Mouse (Mus musculus) embryo, embryonic 11.5 days (tissue): ENCODE results near the gene Npsr1.

Experiments
- DNase-seq: peaks from one replicate; pipeline ENCODE4 v3.0.0-alpha.2; 2012; ENCODE audit warnings: low read depth, low spot score

Npsr1 gene

DNA sequence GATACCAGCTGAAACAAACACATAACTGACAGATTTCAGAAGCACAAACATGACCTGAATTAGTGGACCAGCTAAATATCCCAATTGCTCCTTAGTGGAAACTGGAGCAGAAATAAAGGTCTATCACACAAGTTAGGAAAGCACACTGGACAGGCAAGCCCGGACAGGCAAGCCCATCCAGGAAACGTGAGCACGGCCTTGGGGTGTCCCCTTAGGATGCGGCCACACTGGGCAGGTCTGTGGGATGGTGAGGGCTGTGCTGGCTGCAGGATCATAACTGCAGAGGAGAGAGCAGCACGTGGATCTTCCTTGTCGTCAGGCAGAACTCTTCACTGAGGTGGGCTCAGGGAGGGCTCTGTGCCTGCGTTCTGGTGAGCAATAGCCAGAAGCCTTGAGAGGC is at the start of gene Npsr1:
Gene Npsr1 (plus strand): TSS at position 301 of the 400 bp plus-strand sequence.
- no peak for DNase-seq

DNA sequence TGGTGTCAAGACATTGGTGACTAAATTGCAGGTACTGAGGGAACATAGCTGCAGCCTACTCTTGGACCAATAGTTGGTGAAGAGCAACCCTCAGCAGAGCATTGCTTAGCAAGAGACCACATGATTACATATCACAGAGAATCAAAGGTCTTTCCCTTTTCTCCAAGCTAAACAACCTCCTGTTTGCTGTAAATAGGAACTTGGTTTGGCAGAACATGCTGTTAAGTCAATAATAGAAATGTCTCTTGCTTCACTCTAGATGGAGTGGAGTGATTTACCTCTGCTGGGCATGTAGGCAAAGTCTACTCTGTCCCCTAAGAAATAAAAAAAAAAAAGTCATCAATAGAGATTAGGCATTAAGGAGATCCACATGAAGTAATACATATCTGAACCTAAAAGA is 46.3 kb upstream of the Npsr1 start:
- no peak for DNase-seq

GRCm38 (mm10) chr9:24063251-24063650 is 34.5 kb upstream of the Npsr1 start:
- DNase-seq = no peak

- no peak for DNase-seq
Measured at GRCm38 (mm10) chr9:24071664-24072063, 26.1 kb upstream of the Npsr1 start.

DNA sequence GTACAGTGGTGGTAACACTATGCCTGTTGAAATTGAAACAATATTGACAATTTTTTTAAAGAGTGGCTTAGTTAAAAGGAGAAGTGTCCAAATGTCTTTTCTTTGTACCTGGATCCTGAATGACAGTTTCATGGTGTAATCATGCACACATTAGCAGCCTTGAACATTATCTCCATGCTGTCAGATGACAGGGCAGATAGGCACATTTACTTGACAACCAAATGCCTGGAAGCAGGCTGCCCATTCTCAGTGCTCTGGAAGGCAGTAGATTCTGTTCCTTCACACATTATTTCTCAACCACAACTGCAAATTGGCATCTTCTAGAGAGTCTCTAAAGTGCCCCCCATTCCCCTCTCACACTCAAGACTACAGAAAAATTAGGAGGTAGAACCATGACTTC is 20.2 kb upstream of the Npsr1 start:
- DNase-seq = no peak

DNA sequence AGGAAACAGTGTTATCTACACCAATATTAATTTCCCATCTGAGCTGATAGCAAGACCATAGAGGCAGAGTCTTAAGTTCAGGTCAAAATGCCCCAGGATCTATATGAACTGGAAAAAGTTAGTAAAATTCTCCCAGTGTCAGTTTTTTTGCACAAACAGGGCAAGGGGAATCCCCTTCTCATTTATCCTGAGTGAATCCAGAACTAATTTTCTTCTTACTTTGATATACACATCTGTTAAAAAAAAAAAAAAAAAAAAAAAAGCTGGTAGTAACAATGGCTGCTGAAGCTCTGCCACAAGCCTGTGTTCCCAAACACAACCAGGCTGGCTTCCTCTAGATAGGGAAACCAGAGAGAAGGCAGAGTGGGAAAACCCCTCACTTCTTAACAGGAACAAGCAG is 5.9 kb upstream of the Npsr1 start:
- no peak for DNase-seq

DNA sequence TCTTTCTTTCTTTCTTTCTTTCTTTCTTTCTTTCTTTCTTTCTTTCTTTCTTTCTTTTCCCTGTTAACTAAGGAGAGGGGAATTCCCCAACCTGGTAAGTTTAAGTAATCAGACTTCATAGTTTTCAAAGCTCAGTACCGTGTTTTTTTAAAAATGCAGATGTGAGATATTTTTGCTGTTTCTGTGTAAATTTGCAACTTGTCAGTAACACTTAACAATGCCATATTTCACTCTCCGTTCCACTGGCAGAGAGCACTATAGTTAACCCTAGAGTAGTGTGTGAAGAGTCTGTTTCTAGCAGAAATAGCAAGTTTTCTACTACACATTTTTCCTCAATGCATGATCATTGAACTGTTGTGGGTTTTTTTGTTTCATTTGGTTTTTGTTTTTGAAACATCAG is 730 bp downstream of the Npsr1 start:
- no peak for DNase-seq

DNA sequence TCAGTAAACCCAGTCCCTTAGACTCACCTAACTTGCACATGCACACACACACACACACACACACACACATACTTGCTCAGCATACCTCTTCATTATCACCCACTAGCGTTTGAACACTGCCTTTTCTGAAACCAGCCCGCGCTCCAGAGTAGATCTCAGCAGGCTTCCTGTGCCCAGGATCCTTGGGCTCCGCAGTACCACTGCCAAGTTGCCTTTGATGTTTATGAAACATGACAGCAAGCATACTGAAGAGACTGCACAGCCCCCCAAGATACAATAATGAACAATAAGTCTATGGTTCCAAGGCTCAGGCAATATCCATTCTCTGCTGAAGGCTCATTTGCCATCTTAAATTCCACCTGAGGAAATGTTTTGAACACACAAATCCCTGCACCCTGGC is 1.8 kb downstream of the Npsr1 start:
- no peak for DNase-seq

GRCm38 (mm10) chr9:24119423-24119822 is 21.6 kb downstream of the Npsr1 start:
- DNase-seq = peak; percentile 36

DNA sequence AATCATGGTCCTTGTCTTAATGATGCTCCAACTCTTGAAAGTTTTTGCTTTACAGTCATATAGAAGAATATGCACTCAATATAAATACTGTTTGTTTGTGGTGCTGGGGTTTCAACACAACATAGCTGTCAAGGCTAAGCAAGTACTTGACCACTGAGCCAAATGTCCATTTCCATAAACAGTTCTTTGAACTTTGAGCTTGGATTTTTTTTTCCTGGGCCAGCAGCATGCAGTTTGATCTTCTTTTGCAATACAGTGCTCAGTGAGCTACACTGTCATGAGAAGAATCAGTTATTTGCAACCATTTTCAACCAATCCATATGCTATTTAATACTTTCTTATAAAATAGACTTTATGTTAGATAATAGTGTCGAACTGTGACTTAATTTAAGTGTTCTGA is 35.3 kb downstream of the Npsr1 start:
- no peak for DNase-seq

DNA sequence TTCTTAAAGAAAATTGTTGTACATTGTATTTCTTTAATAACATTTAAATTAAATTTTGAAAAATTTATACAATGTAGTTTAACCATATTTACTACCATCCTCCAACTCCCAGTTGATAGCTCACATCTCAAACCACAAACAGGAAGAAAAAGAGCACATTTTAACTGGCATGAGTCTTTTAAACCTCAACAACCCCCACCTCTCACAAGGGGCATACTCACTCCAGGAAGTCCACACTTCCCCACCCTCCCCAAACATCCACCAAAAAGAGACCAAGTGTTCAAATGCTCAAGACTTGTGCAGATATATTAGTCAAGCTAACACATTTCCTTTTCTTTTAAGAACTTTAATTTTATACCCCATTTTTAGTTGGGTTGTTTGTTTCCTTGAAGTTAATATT is 38.6 kb downstream of the Npsr1 start:
- DNase-seq = no peak

GRCm38 (mm10) chr9:24144341-24144740 is 46.5 kb downstream of the Npsr1 start:
- no peak for DNase-seq

DNA sequence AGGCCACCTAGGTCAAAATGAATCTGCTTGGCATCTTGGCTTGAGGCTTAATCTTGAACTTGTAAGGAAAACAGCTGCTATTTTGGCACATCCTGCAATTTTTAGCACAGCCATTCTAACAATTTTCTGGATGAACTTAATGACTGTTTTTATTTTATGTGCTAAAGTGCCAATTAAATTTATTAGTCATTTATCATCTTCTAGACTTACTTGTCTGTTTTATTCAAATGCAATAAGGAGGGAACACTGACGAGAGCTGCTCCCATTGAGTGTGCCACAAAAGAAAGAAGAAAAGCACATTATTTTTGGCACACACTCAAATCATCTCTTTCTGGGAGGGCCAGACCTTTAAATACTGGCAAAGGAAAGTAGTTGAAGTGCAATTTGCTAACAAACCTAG is 59.4 kb downstream of the Npsr1 start:
- DNase-seq = no peak

GRCm38 (mm10) chr9:24160409-24160808 is 62.6 kb downstream of the Npsr1 start:
- no peak for DNase-seq

DNA sequence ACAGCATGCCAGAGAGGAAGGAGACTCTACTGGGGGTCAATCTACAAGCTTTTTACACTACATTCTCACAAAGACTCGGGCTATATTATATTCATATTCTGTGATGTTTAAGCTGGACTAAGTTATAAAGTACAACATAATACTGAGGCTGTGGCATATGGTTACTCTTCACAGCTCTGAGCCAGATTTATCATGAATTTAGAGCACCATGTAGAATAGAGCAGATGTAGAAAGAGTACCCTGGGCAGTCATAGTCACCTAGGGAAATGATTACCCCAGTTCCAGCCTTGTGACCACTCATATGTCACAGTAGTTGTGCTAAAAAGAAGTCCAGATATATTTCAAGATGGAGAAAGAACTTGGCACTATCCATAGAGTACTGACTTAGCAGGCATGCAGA is 70.7 kb downstream of the Npsr1 start:
- no peak for DNase-seq

DNA sequence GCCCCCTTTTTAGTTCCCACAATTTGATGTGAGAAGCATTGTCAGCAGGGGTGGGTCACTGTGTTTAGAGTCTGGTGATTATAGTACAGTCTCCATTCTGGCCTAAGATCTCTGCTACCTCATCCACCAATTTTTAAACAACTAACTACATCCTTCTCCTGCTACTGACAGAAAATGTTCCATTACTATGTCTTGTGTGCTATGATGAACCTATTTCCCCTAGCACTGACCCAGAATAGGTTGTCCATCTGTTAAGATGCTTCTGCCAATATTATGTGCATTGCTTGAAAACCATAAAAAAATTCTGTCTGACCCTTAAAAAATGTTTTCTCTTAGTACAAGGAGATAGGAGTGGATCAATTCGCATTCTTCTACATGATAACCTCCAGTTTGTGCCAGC is 72.9 kb downstream of the Npsr1 start:
- no peak for DNase-seq

DNA sequence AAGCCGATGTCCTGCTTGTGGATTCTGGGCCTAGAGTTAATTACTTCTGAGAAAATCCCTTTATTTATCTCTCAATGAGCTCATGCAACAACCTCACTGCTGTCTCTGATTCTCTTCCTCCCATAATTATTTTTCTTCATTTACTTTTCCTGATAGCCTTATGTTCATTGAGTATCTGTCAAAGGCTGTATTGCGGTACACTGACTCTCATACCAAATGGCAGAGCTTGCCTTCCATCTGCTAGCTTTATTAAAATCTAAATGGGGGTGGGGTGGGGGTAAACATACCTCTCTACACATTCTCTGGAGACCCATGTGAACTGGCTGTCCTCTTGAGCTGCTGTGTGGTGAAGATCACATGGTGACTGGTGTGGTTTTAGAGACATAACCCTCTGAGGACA is 80.9 kb downstream of the Npsr1 start:
- no peak for DNase-seq

DNA sequence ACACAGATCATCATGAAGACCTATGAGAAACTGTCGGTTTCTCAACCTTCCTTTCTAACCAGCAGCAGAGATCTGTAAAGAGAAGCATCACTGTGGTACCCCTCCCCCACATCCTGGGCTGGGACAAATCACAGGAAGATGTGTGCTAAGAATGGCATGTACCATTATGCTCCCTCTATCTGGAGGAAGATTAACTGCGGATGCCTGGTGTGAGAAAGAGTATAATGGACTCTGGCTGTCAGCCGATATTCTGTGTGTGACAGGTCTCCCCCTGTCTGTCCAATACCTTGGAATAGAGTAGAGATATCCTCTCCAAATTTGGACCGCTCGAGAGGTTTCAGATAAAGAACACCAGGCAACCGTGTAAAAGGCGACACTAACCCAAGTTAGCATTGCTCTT is 83.1 kb downstream of the Npsr1 start:
- no peak for DNase-seq

DNA sequence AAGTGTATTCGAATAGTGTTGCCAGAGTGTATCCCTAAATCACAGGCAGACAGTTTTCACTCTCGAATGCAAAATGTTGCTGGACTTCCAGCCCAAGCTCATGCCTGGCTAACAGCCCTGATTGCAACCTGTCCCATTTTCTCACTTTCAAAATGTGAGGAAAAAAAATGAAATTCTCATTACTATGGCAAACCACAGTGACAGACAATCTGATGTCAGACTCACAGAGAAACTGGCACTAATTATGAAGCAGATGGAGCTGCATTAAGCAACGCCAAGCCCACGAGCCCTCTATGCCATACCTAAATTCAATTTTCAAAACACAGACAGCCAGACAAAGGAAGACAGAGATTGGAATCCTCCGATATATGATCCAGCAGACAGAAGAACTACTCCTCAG is 88.5 kb downstream of the Npsr1 start:
- no peak for DNase-seq

DNA sequence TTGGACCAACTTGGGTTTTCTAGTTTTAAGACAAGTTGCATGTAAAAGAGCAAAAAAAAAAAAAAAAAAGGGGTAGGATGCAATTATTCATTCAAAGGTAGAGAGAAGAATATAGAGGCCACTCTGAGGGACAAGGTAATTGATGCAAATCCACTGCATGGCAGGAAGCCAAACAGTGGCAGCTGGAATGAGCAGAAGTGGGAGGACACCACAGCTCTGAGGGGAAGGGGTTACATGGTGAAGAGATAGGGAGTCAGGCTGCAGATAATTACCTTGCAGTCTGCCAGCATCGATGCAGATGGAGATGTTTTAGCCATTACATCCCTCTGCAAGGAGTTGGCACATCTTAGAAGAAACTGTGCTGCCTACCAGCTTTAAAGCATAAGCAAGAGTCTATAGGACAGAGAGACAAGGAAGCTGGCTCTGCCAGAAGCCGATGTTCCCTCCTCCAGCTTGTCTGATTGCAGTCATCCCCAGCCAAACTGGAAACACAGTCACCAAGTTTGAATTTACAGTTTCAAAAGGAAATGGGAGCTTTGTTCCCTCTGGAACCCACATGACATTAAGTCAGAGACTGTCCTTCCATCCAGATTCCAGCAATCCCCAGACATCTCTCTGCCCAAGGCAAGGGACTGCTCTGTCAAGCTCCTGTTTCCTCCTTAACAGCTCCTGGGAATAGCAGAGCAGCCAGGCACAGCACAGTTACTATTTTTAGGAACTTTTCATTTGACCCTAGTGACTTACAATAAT is 91.9 kb downstream of the Npsr1 start:
- DNase-seq = no peak

- no peak for DNase-seq
Measured at GRCm38 (mm10) chr9:24190261-24190588, 92.4 kb downstream of the Npsr1 start.

DNA sequence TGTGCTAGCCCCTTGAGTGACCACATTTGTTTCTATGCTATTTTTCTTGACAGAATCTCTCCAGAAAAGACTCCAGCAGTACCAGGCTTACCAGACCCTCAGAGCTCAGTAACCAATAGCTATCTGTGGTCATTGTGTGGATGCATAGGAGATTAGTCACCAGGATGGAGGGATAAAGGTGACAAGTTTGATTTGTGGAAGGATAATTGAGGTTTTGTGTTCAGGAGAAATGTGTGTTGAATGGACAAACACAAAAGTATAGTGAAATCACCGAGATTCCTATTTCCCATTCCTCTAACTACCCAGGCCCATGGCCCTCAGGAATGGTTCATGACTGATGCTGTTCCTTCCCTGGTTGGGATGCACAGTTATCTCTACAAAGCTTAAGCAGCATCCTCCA is 100.5 kb downstream of the Npsr1 start:
- no peak for DNase-seq

GRCm38 (mm10) chr9:24211636-24212035 is 113.8 kb downstream of the Npsr1 start:
- DNase-seq = no peak

DNA sequence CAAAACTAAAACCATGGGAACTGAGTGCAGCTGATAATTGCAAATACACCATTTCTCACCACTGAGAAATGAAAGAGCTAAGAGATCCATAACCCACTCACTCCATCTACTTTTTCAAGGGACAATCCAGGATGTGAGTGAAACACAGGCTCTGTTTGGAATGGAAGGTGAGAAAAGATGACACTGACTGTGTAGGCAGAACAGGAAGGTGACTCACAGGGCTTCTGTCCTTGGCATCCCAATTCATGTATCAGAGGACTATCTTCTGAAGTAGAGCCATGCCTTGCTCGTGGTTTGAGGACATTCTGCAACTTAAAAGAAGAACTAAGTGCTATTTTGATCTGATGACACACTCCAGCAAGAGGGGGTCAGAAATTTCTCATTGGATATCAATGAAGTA is 119.9 kb downstream of the Npsr1 start:
- no peak for DNase-seq
